ENCODE assay signal across 13 mouse cellular contexts in the genomic region with DNA sequence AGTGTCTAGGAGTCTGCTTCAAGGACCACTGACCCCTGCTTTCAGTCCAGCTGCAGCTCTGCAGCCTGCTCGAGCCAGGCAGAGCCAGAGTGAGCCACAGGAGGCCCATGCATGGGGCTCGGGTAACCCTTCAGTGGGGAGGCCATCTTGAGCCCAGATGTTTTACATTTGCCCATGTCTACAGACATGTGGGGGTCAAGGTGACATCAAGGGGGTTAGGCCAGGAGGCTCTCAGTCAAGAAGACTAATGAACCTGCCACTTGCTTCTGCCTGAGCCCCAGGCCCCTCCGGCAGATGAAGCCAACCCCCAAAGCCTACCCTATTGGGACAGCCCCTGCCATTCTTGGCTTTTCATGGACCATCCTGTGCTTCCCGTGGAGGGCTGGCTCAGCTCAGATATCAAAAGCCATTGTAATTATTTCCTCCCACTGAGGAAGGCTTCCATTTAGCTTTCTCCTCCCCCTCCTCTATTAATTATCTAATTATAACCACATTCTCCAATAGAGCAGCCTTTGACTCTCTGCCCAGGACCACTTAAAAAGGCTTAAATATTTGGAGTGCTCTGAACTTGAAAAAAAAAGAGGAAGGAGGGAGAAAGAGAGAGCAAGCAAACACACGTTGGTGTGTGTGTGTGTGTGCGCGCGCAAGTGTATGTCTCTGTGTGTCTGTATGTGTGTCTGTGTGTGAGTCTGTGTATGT. TPM values are rescaled to one million over a fixed set of nuclear protein-coding genes. Genes with fewer than 3 reads are reported as not detected.
DNase-seq lines count a peak whose midpoint lies in the region; ATAC-seq and TF ChIP-seq lines count a peak whose summit lies in the region.
"Had no signal": no experiment of that assay in that cellular context is flagged by ENCODE, and none has a peak within 500 bp of the region (broad histone marks: within the 10 kb centered on the region; RNA-seq: fewer than 3 reads in every experiment).

No protein-coding gene starts in this region.

- ATAC-seq in kidney, embryonic 16.5 days (ENCODE audit: low FRiP score, low TSS enrichment): peak; percentile 56; the same call in 1 of the 2 replicates
- ATAC-seq in embryonic facial prominence, embryonic 12.5 days (ENCODE audit: insufficient number of reproducible peaks, insufficient read depth, low FRiP score, low TSS enrichment): 0 out of 2 replicates have a peak, but pooled peaks have one; percentile 50
- peak; percentile 69; the same call in 1 of the 2 replicates for ATAC-seq in limb, embryonic 11.5 days (ENCODE audit: insufficient number of reproducible peaks, low FRiP score, low TSS enrichment, low read depth)
- 0 out of 2 replicates have a peak, but pooled peaks have one; percentile 43 for ATAC-seq in stomach, postnatal 0 days (ENCODE audit: low FRiP score, low TSS enrichment)

- no peak for TF ChIP-seq EP300 in stomach, postnatal 0 days (optimal IDR thresholded peaks at IDR 0.05)

- H3K27ac ChIP-seq in kidney, embryonic 16.5 days (ENCODE audit: low read length): no peak overlapping the region
- H3K27ac ChIP-seq in embryonic facial prominence, embryonic 12.5 days: peak overlapping the region; percentile 75
- peak overlapping the region; percentile 52 for H3K27ac ChIP-seq in limb, embryonic 11.5 days (replicated peaks; ENCODE audit: low read depth, low read length)
- H3K27ac ChIP-seq in stomach, postnatal 0 days (replicated peaks): no peak overlapping the region
- H3K27ac ChIP-seq: heart, embryonic 13.5 days had no signal

- H3K27me3 ChIP-seq in kidney, embryonic 16.5 days (ENCODE audit: insufficient read depth, low read length): no peaks in the 10 kb centered on the region
- no peaks in the 10 kb centered on the region for H3K27me3 ChIP-seq in embryonic facial prominence, embryonic 12.5 days
- H3K27me3 ChIP-seq in limb, embryonic 11.5 days (ENCODE audit: control insufficient read depth, insufficient read depth, low read length): no peaks in the 10 kb centered on the region
- no peaks in the 10 kb centered on the region for H3K27me3 ChIP-seq in stomach, postnatal 0 days (ENCODE audit: control insufficient read depth, insufficient read depth, low read length)
- H3K27me3 ChIP-seq: heart, embryonic 13.5 days had no signal

- H3K4me1 ChIP-seq in kidney, embryonic 16.5 days (ENCODE audit: insufficient read depth, low read length): peaks cover 11% of the 10 kb centered on the region; the same call in 1 of the 2 replicates
- H3K4me1 ChIP-seq in embryonic facial prominence, embryonic 12.5 days: peaks cover 28% of the 10 kb centered on the region
- H3K4me1 ChIP-seq in limb, embryonic 11.5 days (ENCODE audit: control insufficient read depth, insufficient read depth, low read length): peaks cover 26% of the 10 kb centered on the region
- no peaks in the 10 kb centered on the region for H3K4me1 ChIP-seq in stomach, postnatal 0 days (replicated peaks; ENCODE audit: control insufficient read depth, insufficient read depth)

- no peak overlapping the region for H3K4me3 ChIP-seq in kidney, embryonic 16.5 days (ENCODE audit: low read length)
- no peak overlapping the region for H3K4me3 ChIP-seq in embryonic facial prominence, embryonic 12.5 days
- no peak overlapping the region for H3K4me3 ChIP-seq in limb, embryonic 11.5 days (ENCODE audit: low read depth, low read length)
- H3K4me3 ChIP-seq in stomach, postnatal 0 days (ENCODE audit: low read depth, low read length): no peak overlapping the region
- H3K4me3 ChIP-seq: heart, embryonic 13.5 days had no signal

- no peaks in the 10 kb centered on the region for H3K36me3 ChIP-seq in kidney, embryonic 16.5 days (ENCODE audit: insufficient read depth, low read length)
- peaks cover 20% of the 10 kb centered on the region for H3K36me3 ChIP-seq in embryonic facial prominence, embryonic 12.5 days
- H3K36me3 ChIP-seq in limb, embryonic 11.5 days (ENCODE audit: control insufficient read depth, insufficient read depth, low read length): peaks cover 2% of the 10 kb centered on the region; the same call in 1 of the 2 replicates
- H3K36me3 ChIP-seq in stomach, postnatal 0 days (ENCODE audit: control insufficient read depth, insufficient read depth, low read length): no peaks in the 10 kb centered on the region
- H3K36me3 ChIP-seq: G1E; heart, embryonic 13.5 days had no signal

- H3K4me2 ChIP-seq in kidney, embryonic 16.5 days (replicated peaks; ENCODE audit: low read depth, low read length): no peak overlapping the region
- H3K4me2 ChIP-seq in embryonic facial prominence, embryonic 12.5 days (replicated peaks): no peak overlapping the region
- no peak overlapping the region for H3K4me2 ChIP-seq in limb, embryonic 11.5 days (ENCODE audit: low read depth, severe bottlenecking)
- no peak overlapping the region for H3K4me2 ChIP-seq in stomach, postnatal 0 days (replicated peaks; ENCODE audit: low read depth)
- H3K4me2 ChIP-seq: heart, embryonic 13.5 days had no signal

- no peaks in the 10 kb centered on the region for H3K9me3 ChIP-seq in kidney, embryonic 16.5 days (ENCODE audit: low read length)
- H3K9me3 ChIP-seq in embryonic facial prominence, embryonic 12.5 days: no peaks in the 10 kb centered on the region
- no peaks in the 10 kb centered on the region for H3K9me3 ChIP-seq in limb, embryonic 11.5 days (ENCODE audit: control insufficient read depth, low read length)
- H3K9me3 ChIP-seq in stomach, postnatal 0 days (ENCODE audit: control insufficient read depth, low read length): no peaks in the 10 kb centered on the region
- H3K9me3 ChIP-seq: G1E had no signal

- no peak for TF ChIP-seq CTCF in stomach, postnatal 0 days (IDR thresholded peaks at IDR 0.05; ENCODE audit: low read depth)

- no peak overlapping the region for H3K9ac ChIP-seq in kidney, embryonic 16.5 days (replicated peaks; ENCODE audit: low read length)
- no peak overlapping the region for H3K9ac ChIP-seq in embryonic facial prominence, embryonic 12.5 days
- H3K9ac ChIP-seq in limb, embryonic 11.5 days (ENCODE audit: low read length): no peak overlapping the region
- H3K9ac ChIP-seq in stomach, postnatal 0 days (ENCODE audit: low read length): no peak overlapping the region
- H3K9ac ChIP-seq: heart, embryonic 13.5 days had no signal

- DNase-seq in kidney, adult 18-20 months: no peak
- peak; percentile 76 for DNase-seq in limb, embryonic 11.5 days (ENCODE audit: low spot score)
- DNase-seq in stomach, postnatal 0 days (ENCODE audit: low spot score): no peak
- no peak for DNase-seq in adrenal gland, postnatal 10 days
- DNase-seq in B cell, adult 2 months: no peak
- DNase-seq: adrenal gland, adult 8-10 months; cerebellum, adult 11-12 months; right cerebral cortex, postnatal 14 days had no signal

- WGBS in kidney, embryonic 16.5 days: 36% methylated on average over 8 of the region's 8 CpGs
- 27% methylated on average over 8 of the region's 8 CpGs for WGBS in embryonic facial prominence, embryonic 12.5 days
- 34% methylated on average over 8 of the region's 8 CpGs for WGBS in limb, embryonic 11.5 days
- 57% methylated on average over 8 of the region's 8 CpGs for WGBS in stomach, postnatal 0 days

RNA-seq across cellular contexts. Expression of a gene that starts 43.6 kb away (rescaled TPM):
- polyA plus RNA-seq in kidney, embryonic 16.5 days (2015; fragmentation: Nextera tagmentation; extraction: Ambion mirVana): 8.3 TPM in 2 replicates
- 64.4 and 65.0 TPM in 2 replicates for polyA plus RNA-seq in embryonic facial prominence, embryonic 12.5 days (2016; fragmentation: Nextera tagmentation; extraction: Ambion mirVana)
- 43.8 and 47.0 TPM in 2 replicates for polyA plus RNA-seq in limb, embryonic 11.5 days (2014; fragmentation: Nextera tagmentation; extraction: Ambion mirVana)
- polyA plus RNA-seq in stomach, postnatal 0 days (2015; fragmentation: Nextera tagmentation; extraction: Ambion mirVana): 3.7 and 4.2 TPM in 2 replicates
- 1 to 10 TPM; 4.3 to 4.9 TPM for total RNA-seq in adrenal gland, postnatal 10 days (2021)
- total RNA-seq: megakaryocyte progenitor cell, adult 5-6 weeks had no signal
- polyA plus RNA-seq: G1E had no signal

Comparison
In these comparisons a context has a peak if more than half of its experiments do, and no peak if none do; other contexts are left out.
1. H3K27ac ChIP-seq: peak in embryonic facial prominence, embryonic 12.5 days (single experiment) and limb, embryonic 11.5 days (single experiment); none in kidney, embryonic 16.5 days (single experiment) and stomach, postnatal 0 days (single experiment).
2. Peak in every context shown above with its lines, with median percentiles within 50 percentile points of each other: ATAC-seq.